In the genomic region with DNA sequence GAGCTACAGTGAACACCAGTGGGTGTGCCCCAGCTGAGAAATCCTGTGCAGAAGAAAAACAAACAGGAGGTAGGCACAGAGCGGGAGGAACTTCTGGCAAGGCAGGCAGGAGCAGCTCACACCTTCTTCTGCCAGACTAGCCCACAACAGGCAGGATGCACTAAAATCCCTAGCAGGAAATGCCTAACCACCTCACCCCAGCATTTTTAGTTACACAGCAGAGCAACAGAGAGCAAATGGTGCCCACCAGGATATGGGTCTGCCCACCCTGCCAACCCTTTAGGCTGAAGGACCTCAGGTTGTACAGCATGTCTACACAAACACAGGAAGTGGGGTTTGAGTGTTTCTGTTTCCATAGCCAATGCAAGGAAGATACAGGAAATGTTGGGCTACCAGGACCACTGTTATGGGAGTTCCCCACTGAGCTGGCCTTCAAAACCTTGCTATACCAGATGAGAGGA, we compare ENCODE assay signal across 11 mouse cellular contexts. TPM values are rescaled to one million over a fixed set of nuclear protein-coding genes. Genes with fewer than 3 reads are reported as not detected.
DNase-seq lines count a peak whose midpoint lies in the region; ATAC-seq and TF ChIP-seq lines count a peak whose summit lies in the region.
"Had no signal": no experiment of that assay in that cellular context is flagged by ENCODE, and none has a peak within 500 bp of the region (broad histone marks: within the 10 kb centered on the region; RNA-seq: fewer than 3 reads in every experiment).

No protein-coding gene starts in this region.

- H3K4me2 ChIP-seq in intestine, postnatal 0 days (replicated peaks; ENCODE audit: low read depth): no peak overlapping the region
- H3K4me2 ChIP-seq: limb, embryonic 13.5 days had no signal

- no peaks in the 10 kb centered on the region for H3K9me3 ChIP-seq in intestine, postnatal 0 days (ENCODE audit: control insufficient read depth)
- H3K9me3 ChIP-seq: limb, embryonic 13.5 days had no signal

- H3K27me3 ChIP-seq in intestine, postnatal 0 days (replicated peaks; ENCODE audit: control insufficient read depth, insufficient read depth, low read length): no peaks in the 10 kb centered on the region
- H3K27me3 ChIP-seq in splenic B cell, adult 2 months (ENCODE audit: control insufficient read depth, insufficient read depth, low read length, poor library complexity, severe bottlenecking): no peaks in the 10 kb centered on the region
- H3K27me3 ChIP-seq: limb, embryonic 13.5 days had no signal

- intact Hi-C loops in left cerebral cortex, postnatal 14 days (cut with DNase I): loop anchor here (5.0 kb wide), 1 partner anchor 39 kb away; no protein-coding TSS in a partner anchor

- no peak overlapping the region for H3K4me3 ChIP-seq in layer of hippocampus, adult 2 months
- H3K4me3 ChIP-seq in intestine, postnatal 0 days (ENCODE audit: low read depth, low read length): no peak overlapping the region
- H3K4me3 ChIP-seq: limb, embryonic 13.5 days had no signal

- TF ChIP-seq CTCF in layer of hippocampus, adult 2 months (conservative IDR thresholded peaks at IDR 0.05): no peak
- no peak for TF ChIP-seq CTCF in intestine, postnatal 0 days (IDR thresholded peaks at IDR 0.05; ENCODE audit: low read depth)

- H3K27ac ChIP-seq in layer of hippocampus, adult 2 months: 0 out of 2 replicates have a peak overlapping the region, but pooled peaks have one; percentile 18
- peak overlapping the region; percentile 46; the same call in 1 of the 2 replicates for H3K27ac ChIP-seq in intestine, postnatal 0 days (ENCODE audit: low read depth, low read length)
- H3K27ac ChIP-seq: limb, embryonic 13.5 days had no signal

- ATAC-seq in activated CD4-positive, CD25-positive, alpha-beta regulatory T cell, adult 4 months: peak; percentile 71
- no peak; the same call in 1 of the 2 replicates for ATAC-seq in intestine, postnatal 0 days
- no peak for ATAC-seq in erythroblast, adult 5-6 weeks (replicated peaks; ENCODE audit: low FRiP score, poor library complexity, severe bottlenecking)

- H3K4me1 ChIP-seq in intestine, postnatal 0 days (replicated peaks; ENCODE audit: control insufficient read depth, insufficient read depth, low read length): peaks cover 12% of the 10 kb centered on the region

- H3K36me3 ChIP-seq in intestine, postnatal 0 days (ENCODE audit: control insufficient read depth, insufficient read depth): no peaks in the 10 kb centered on the region
- no peaks in the 10 kb centered on the region for H3K36me3 ChIP-seq in splenic B cell, adult 2 months (ENCODE audit: control insufficient read depth, insufficient read depth, low read length, poor library complexity, severe bottlenecking)

- no peak overlapping the region for H3K9ac ChIP-seq in intestine, postnatal 0 days (ENCODE audit: low read depth, low read length)
- H3K9ac ChIP-seq: limb, embryonic 13.5 days had no signal

- no peak for DNase-seq in layer of hippocampus, adult 2 months (ENCODE audit: low spot score in 2 of 2)
- no peak for DNase-seq in layer of hippocampus, adult 9-10 months (ENCODE audit: low spot score)
- DNase-seq in splenic B cell, adult 2 months (ENCODE audit: low read depth, low spot score): peak; percentile 27
- no peak for DNase-seq in left cerebral cortex, postnatal 14 days (ENCODE audit: low spot score in 2 of 2)
- no peak for DNase-seq in neural tube, embryonic 10.5 days (ENCODE audit: extremely low spot score, low spot score)
- DNase-seq: adrenal gland, adult 8-10 months; cerebellum, postnatal 25 days had no signal

- 35% methylated on average over 1 of the region's 1 CpGs for WGBS in intestine, postnatal 0 days

RNA-seq across cellular contexts. Expression of gene Mob2, which starts 4.2 kb away (rescaled TPM):
- total RNA-seq in layer of hippocampus, adult 2 months (2021): 10 to 100 TPM; 29.0 to 29.3 TPM
- 10 to 100 TPM; 55.7 to 62.4 TPM for polyA plus RNA-seq in activated CD4-positive, CD25-positive, alpha-beta regulatory T cell, adult 4 months (2017; shearing (Covaris generic))
- polyA plus RNA-seq in intestine, postnatal 0 days (2015; fragmentation: Nextera tagmentation; extraction: Ambion mirVana): 49.5 and 54.7 TPM in 2 replicates
- total RNA-seq in erythroblast, adult 5-6 weeks (2015; ENCODE audit: low replicate concordance): 67.1 and 69.6 TPM in 2 replicates
- 75.1 and 76.9 TPM in 2 replicates for total RNA-seq in erythroblast, adult 5-6 weeks (2017; ENCODE audit: low replicate concordance)
- total RNA-seq in left cerebral cortex, postnatal 14 days (2021): 10 to 100 TPM; 26.4 to 31.7 TPM

RNA-seq across cellular contexts. Expression of gene Dusp8, which starts 39.0 kb away (rescaled TPM):
- total RNA-seq in layer of hippocampus, adult 2 months (2021): 100 to 1,000 TPM; 126 to 127 TPM
- under 1 TPM; 0.09 to 0.16 TPM for polyA plus RNA-seq in activated CD4-positive, CD25-positive, alpha-beta regulatory T cell, adult 4 months (2017; shearing (Covaris generic))
- polyA plus RNA-seq in intestine, postnatal 0 days (2015; fragmentation: Nextera tagmentation; extraction: Ambion mirVana): 5.8 and 6.4 TPM in 2 replicates
- total RNA-seq in erythroblast, adult 5-6 weeks (2015; ENCODE audit: low replicate concordance): 13.3 and 22.2 TPM in 2 replicates
- 14.7 and 15.9 TPM in 2 replicates for total RNA-seq in erythroblast, adult 5-6 weeks (2017; ENCODE audit: low replicate concordance)
- 100 to 1,000 TPM; 154 to 171 TPM for total RNA-seq in left cerebral cortex, postnatal 14 days (2021)

Comparison
In these comparisons a context has a peak if more than half of its experiments do, and no peak if none do; other contexts are left out.
1. RNA of gene Dusp8, which starts 39.0 kb away (total RNA-seq): 154 to 171 TPM in left cerebral cortex, postnatal 14 days and 126 to 127 TPM in layer of hippocampus, adult 2 months; 13.3 to 22.2 TPM in erythroblast, adult 5-6 weeks; every median in the first group is over 4 times any median in the second.